Mouse (Mus musculus) midbrain, embryonic 12.5 days (tissue): ENCODE measurements at regions not wholly inside any gene's neighbourhood (a gene's known extent, or its start where the extent isn't known, plus 50 kb on each side); places are given as distances from the start of the nearest gene placed in this dataset.

Source experiments
- ATAC-seq: fragments of 200-750 bp; cut with Nextera tagmentation; 2 replicates; pipeline ENCODE4 v1.8.0; 2017; ENCODE audit warnings: low read depth, moderate TSS enrichment, moderate library complexity; ENCODE audit not compliant: low FRiP score
- H3K27ac ChIP-seq: fragments of 300-500 bp; sonication (generic); replicated peaks from 2 replicates; pipeline ENCODE4 v1.5.1; 2016; ENCODE audit warnings: mild to moderate bottlenecking
- H3K27me3 ChIP-seq: fragments of 300-500 bp; sonication (generic); 2 replicates; pipeline ENCODE4 v1.6.1; 2016; ENCODE audit warnings: mild to moderate bottlenecking
- H3K36me3 ChIP-seq: fragments of 300-500 bp; sonication (generic); 2 replicates; pipeline ENCODE4 v1.6.1; 2016
- H3K4me1 ChIP-seq: fragments of 300-500 bp; sonication (generic); 2 replicates; pipeline ENCODE4 v1.6.1; 2016
- H3K4me2 ChIP-seq: fragments of 300-500 bp; sonication (generic); replicated peaks from 2 replicates; pipeline ENCODE4 v1.6.1; 2016; ENCODE audit warnings: mild to moderate bottlenecking, moderate library complexity
- H3K4me3 ChIP-seq: fragments of 300-500 bp; sonication (generic); 2 replicates; pipeline ENCODE4 v1.5.1; 2016; ENCODE audit warnings: mild to moderate bottlenecking
- H3K9ac ChIP-seq: fragments of 300-500 bp; sonication (generic); replicated peaks from 2 replicates; pipeline ENCODE4 v1.6.1; 2016; ENCODE audit warnings: mild to moderate bottlenecking, moderate library complexity
- H3K9me3 ChIP-seq: fragments of 300-500 bp; sonication (generic); 2 replicates; pipeline ENCODE4 v1.6.1; 2016; ENCODE audit warnings: mild to moderate bottlenecking
- WGBS: fragments of 180-500 bp; shearing (Covaris S2); methylation state at CpG from one replicate; pipeline ENCODE4 v1.1.7; 2016; 5-methylcytosine and 5-hydroxymethylcytosine counted together

DNA sequence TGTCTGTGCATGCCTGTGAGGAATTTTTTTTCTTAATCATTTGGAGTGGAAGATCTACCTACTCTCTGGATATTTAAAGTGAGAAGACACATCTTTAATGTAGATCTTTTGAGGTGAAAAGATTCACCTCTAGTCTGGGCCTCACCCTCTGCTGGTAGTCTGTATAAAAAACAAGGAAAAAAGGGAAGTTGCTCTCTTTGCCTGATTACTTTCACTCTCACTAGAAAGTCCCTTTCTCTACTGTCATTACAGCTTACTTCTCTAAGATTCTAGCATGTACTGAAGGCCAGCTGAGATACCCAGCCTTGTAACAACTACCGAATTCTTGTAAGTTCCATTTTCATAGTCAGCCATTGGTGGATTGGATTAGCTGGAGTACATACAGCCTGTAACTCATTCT lies 3791.9 kb downstream of the 9330182O14Rik start:
- Histone ChIP-seq H3K4me2 (no peak overlapping the region), H3K27me3 (no peaks in the 10 kb centered on the region), H3K9me3 (no peaks in the 10 kb centered on the region), H3K4me3 (no peak overlapping the region), H3K9ac (no peak overlapping the region), H3K36me3 (no peaks in the 10 kb centered on the region), H3K4me1 (no peaks in the 10 kb centered on the region), H3K27ac (no peak overlapping the region)
- no peak for ATAC-seq
- 95% methylated on average over 1 of the region's 1 CpGs for WGBS

DNA sequence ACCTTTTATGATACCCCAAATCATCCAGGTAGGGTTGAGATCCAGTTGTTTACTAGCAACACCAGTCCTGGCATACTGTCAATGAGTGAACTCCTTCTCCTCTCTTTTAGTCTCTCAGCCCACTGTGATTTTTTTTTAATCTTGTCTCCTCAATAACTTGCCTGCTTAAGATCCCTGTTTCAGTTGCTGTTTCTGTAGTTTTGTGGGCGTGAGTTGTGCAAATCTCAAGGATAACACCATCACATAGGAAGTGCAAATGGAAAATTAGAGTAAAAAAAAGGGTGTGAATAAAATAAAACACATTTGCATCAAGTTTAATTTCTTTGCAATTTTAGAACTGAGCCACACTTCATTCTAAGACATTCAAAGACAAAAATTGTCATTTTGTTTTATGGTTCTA lies 3799.4 kb downstream of the 9330182O14Rik start:
- Histone ChIP-seq H3K4me2 (no peak overlapping the region), H3K9me3 (no peaks in the 10 kb centered on the region), H3K4me1 (no peaks in the 10 kb centered on the region), H3K9ac (no peak overlapping the region), H3K36me3 (no peaks in the 10 kb centered on the region), H3K27ac (no peak overlapping the region), H3K27me3 (no peaks in the 10 kb centered on the region), H3K4me3 (no peak overlapping the region)
- 76% methylated on average over 1 of the region's 1 CpGs for WGBS
- ATAC-seq, result no peak

GRCm38 (mm10) chr15:43940424-43940823 lies 3806.3 kb downstream of the 9330182O14Rik start:
- ATAC-seq, result 0 out of 2 replicates have a peak, but pooled peaks have one; percentile 32
- H3K27ac ChIP-seq, result no peak overlapping the region
- 36% methylated on average over 2 of the region's 2 CpGs for WGBS

GRCm38 (mm10) chr15:43940905-43941304 lies 3806.7 kb downstream of the 9330182O14Rik start:
- 82% methylated on average over 4 of the region's 4 CpGs for WGBS
- no peak overlapping the region for H3K4me2 ChIP-seq
- H3K4me1 ChIP-seq, result peaks cover 14% of the 10 kb centered on the region
- H3K9ac ChIP-seq, result no peak overlapping the region
- H3K27ac ChIP-seq, result no peak overlapping the region
- no peaks in the 10 kb centered on the region for H3K27me3 ChIP-seq
- no peak overlapping the region for H3K4me3 ChIP-seq
- no peaks in the 10 kb centered on the region for H3K36me3 ChIP-seq
- no peak for ATAC-seq
- no peaks in the 10 kb centered on the region for H3K9me3 ChIP-seq

More at GRCm38 (mm10) chr15:43940424-43940823, 3806.3 kb downstream of the 9330182O14Rik start:
- Histone ChIP-seq H3K9ac (no peak overlapping the region), H3K4me2 (no peak overlapping the region), H3K36me3 (no peaks in the 10 kb centered on the region), H3K9me3 (no peaks in the 10 kb centered on the region), H3K4me3 (no peak overlapping the region), H3K4me1 (peaks cover 14% of the 10 kb centered on the region), H3K27me3 (no peaks in the 10 kb centered on the region)

DNA sequence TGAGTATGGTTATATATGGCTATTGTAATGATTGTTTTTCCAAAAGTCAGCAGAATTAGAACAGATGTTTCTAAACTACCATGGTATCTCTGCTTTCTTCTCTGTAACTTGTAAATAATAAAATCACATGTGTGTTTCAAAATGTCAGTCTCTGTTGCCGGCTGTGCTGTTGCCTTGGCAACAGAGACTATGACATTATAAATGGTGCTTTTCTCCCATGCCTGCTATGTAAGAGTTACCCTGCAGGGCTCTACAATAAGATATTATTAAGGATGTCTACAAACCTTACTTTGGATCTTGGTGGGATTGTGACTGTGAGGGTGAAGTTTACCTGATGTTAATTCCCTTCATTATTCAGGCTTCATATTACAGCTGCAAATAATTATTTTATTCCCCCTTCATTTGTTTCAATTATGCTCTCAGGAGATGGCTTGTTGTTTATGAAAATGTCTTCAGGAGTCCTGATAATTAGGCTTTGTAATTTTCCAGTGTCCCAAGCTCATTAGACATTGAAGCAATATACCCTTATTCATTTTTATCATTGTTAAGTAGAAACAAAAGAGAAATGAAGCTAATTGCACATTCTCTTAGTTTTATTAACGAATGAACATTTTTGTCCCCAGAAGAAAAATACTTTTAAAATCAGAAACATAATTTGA lies 3808.0 kb downstream of the 9330182O14Rik start:
- Histone ChIP-seq H3K4me1 (peaks cover 14% of the 10 kb centered on the region), H3K27ac (no peak overlapping the region), H3K4me2 (no peak overlapping the region), H3K4me3 (no peak overlapping the region), H3K9me3 (no peaks in the 10 kb centered on the region), H3K9ac (no peak overlapping the region), H3K27me3 (no peaks in the 10 kb centered on the region), H3K36me3 (no peaks in the 10 kb centered on the region)
- WGBS, result 57% methylated on average over 2 of the region's 2 CpGs
- peak; percentile 51; the same call in 1 of the 2 replicates for ATAC-seq

DNA sequence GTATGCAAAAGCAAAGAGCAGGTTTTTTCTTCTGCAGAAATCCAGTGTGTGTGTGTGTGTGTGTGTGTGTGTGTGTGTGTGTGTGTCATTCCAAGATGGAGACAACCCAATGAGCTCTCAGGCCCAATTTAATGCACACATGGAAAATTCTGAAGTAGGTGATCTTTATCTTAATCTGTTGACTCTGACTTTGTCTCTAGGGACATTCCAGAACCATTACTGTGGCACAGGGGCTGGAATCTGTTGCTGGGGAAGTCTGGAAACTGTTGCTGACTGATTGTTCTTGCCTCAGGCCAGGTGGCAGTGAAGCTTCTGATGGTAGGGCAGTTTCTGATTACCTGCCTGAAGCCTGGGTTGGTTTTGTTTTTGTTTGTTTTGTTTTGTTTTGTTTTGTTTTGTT lies 3850.8 kb downstream of the 9330182O14Rik start:
- H3K4me3 ChIP-seq, result no peak overlapping the region
- no peaks in the 10 kb centered on the region for H3K36me3 ChIP-seq
- H3K9ac ChIP-seq, result no peak overlapping the region
- no peak overlapping the region for H3K4me2 ChIP-seq
- no peak for ATAC-seq
- H3K27me3 ChIP-seq, result no peaks in the 10 kb centered on the region
- H3K9me3 ChIP-seq, result no peaks in the 10 kb centered on the region
- no peak overlapping the region for H3K27ac ChIP-seq
- no peaks in the 10 kb centered on the region for H3K4me1 ChIP-seq

DNA sequence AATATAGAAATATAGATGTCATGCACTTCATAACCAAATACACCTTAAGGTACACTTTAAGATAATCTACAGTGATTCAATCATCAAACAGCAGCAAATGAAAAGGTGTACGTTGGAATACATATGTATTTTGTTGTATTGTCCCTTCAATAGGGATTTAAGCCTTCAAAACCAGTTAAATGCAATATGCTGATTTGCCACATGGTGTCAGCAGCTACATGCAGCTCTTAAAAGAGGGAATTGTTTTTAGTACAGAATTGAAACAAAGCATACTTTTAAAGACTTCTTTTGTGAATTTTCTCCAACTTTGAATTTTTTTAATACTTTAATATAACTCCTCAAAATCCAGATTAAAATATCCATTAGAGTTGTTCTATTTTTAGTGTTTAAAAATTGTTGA lies 3857.1 kb downstream of the 9330182O14Rik start:
- no peak overlapping the region for H3K4me2 ChIP-seq
- H3K9me3 ChIP-seq, result no peaks in the 10 kb centered on the region
- H3K27me3 ChIP-seq, result no peaks in the 10 kb centered on the region
- ATAC-seq, result no peak
- H3K4me1 ChIP-seq, result no peaks in the 10 kb centered on the region
- no peak overlapping the region for H3K27ac ChIP-seq
- H3K4me3 ChIP-seq, result no peak overlapping the region
- no peak overlapping the region for H3K9ac ChIP-seq
- H3K36me3 ChIP-seq, result no peaks in the 10 kb centered on the region
- WGBS, result 41% methylated on average over 1 of the region's 1 CpGs

- Histone ChIP-seq H3K27ac (no peak overlapping the region), H3K27me3 (no peaks in the 10 kb centered on the region), H3K4me1 (no peaks in the 10 kb centered on the region), H3K36me3 (no peaks in the 10 kb centered on the region), H3K4me2 (no peak overlapping the region), H3K9me3 (no peaks in the 10 kb centered on the region), H3K4me3 (no peak overlapping the region), H3K9ac (no peak overlapping the region)
- ATAC-seq, result no peak
These were observed 3858.8 kb downstream of the 9330182O14Rik start for GRCm38 (mm10) chr15:43992936-43993335.

- no peaks in the 10 kb centered on the region for H3K4me1 ChIP-seq
- no peak overlapping the region for H3K4me3 ChIP-seq
- no peak overlapping the region for H3K4me2 ChIP-seq
- no peak overlapping the region for H3K9ac ChIP-seq
- H3K9me3 ChIP-seq, result no peaks in the 10 kb centered on the region
- no peak overlapping the region for H3K27ac ChIP-seq
- ATAC-seq, result no peak
- H3K27me3 ChIP-seq, result no peaks in the 10 kb centered on the region
- WGBS, result 70% methylated on average over 6 of the region's 6 CpGs
- no peaks in the 10 kb centered on the region for H3K36me3 ChIP-seq
These were observed 3892.4 kb downstream of the 9330182O14Rik start for GRCm38 (mm10) chr15:44026468-44027028.

DNA sequence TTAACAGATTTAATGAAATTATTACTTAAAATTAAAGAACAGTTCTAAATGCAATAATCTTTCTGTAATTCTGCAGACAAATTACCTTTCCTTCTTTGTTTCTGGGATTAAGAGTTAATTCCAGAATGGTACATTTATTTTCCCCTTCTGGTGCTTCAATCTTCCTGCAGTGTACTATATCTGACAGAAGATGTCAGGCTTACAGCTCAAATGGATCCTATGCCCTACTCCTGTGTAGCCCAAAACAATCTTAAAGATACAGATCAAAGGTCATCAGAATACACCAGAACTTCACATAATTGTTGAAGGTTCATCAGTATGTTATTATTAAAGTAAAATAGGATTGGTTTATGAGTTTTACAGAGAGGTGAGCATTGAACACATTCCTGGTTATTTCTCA lies 3901.7 kb downstream of the 9330182O14Rik start:
- no peaks in the 10 kb centered on the region for H3K9me3 ChIP-seq
- H3K27me3 ChIP-seq, result no peaks in the 10 kb centered on the region
- ATAC-seq, result 0 out of 2 replicates have a peak, but pooled peaks have one; percentile 58
- no peaks in the 10 kb centered on the region for H3K36me3 ChIP-seq
- H3K9ac ChIP-seq, result no peak overlapping the region
- H3K4me3 ChIP-seq, result no peak overlapping the region
- H3K4me1 ChIP-seq, result no peaks in the 10 kb centered on the region
- no peak overlapping the region for H3K27ac ChIP-seq
- H3K4me2 ChIP-seq, result no peak overlapping the region

GRCm38 (mm10) chr15:44037893-44038292 lies 3903.7 kb downstream of the 9330182O14Rik start:
- H3K36me3 ChIP-seq, result no peaks in the 10 kb centered on the region
- H3K4me3 ChIP-seq, result no peak overlapping the region
- no peaks in the 10 kb centered on the region for H3K4me1 ChIP-seq
- no peak for ATAC-seq
- no peak overlapping the region for H3K4me2 ChIP-seq
- no peak overlapping the region for H3K27ac ChIP-seq
- H3K9ac ChIP-seq, result no peak overlapping the region
- no peaks in the 10 kb centered on the region for H3K27me3 ChIP-seq
- no peaks in the 10 kb centered on the region for H3K9me3 ChIP-seq

- Histone ChIP-seq H3K4me2 (no peak overlapping the region), H3K9ac (no peak overlapping the region), H3K36me3 (no peaks in the 10 kb centered on the region), H3K4me1 (no peaks in the 10 kb centered on the region), H3K9me3 (no peaks in the 10 kb centered on the region), H3K4me3 (no peak overlapping the region), H3K27ac (no peak overlapping the region), H3K27me3 (no peaks in the 10 kb centered on the region)
- no peak for ATAC-seq
- WGBS, result 83% methylated on average over 1 of the region's 1 CpGs
These were observed 3916.6 kb downstream of the 9330182O14Rik start for GRCm38 (mm10) chr15:44050565-44051274.
